Mouse (Mus musculus): Measurements from ENCODE around the gene Pax7. TPM values are rescaled to one million over a fixed set of nuclear protein-coding genes. Genes with fewer than 3 reads are reported as not detected.

Pax7 gene
- polyA plus RNA-seq, 1 experiment from 2014 or later = 0.03 TPM

- H3K4me3 ChIP-seq (replicated peaks) = no peak overlapping the region
- H3K36me3 ChIP-seq (replicated peaks) = no peaks in the 10 kb centered on the region
- no peak overlapping the region for H3K4me2 ChIP-seq
- no peak overlapping the region for H3K9ac ChIP-seq
- H3K4me1 ChIP-seq (replicated peaks) = no peaks in the 10 kb centered on the region
- H3K27me3 ChIP-seq = peaks cover 61% of the 10 kb centered on the region
- H3K9me3 ChIP-seq (replicated peaks) = no peaks in the 10 kb centered on the region
- no peak overlapping the region for H3K27ac ChIP-seq (replicated peaks)
- WGBS (ENCODE audit: insufficient replicate concordance) = 15% methylated on average over 9 of the region's 9 CpGs
- ATAC-seq (ENCODE audit: insufficient read depth) = no peak
Measured at GRCm38 (mm10) chr4:139771125-139771631, 62.1 kb downstream of the Pax7 start.

- no peak for ATAC-seq (ENCODE audit: insufficient read depth)
- Histone ChIP-seq H3K4me2 (no peak overlapping the region), H3K27me3 (peaks cover 59% of the 10 kb centered on the region), H3K4me1 (replicated peaks) (no peaks in the 10 kb centered on the region), H3K36me3 (replicated peaks) (no peaks in the 10 kb centered on the region), H3K9me3 (replicated peaks) (no peaks in the 10 kb centered on the region), H3K9ac (no peak overlapping the region), H3K4me3 (replicated peaks) (no peak overlapping the region), H3K27ac (replicated peaks) (no peak overlapping the region)
- WGBS (ENCODE audit: insufficient replicate concordance) = 35% methylated on average over 5 of the region's 5 CpGs
Measured at GRCm38 (mm10) chr4:139767823-139768222, 65.5 kb downstream of the Pax7 start.

- Histone ChIP-seq H3K4me3 (replicated peaks) (no peak overlapping the region), H3K36me3 (replicated peaks) (no peaks in the 10 kb centered on the region), H3K9ac (no peak overlapping the region), H3K4me1 (replicated peaks) (no peaks in the 10 kb centered on the region), H3K9me3 (replicated peaks) (no peaks in the 10 kb centered on the region), H3K27ac (replicated peaks) (no peak overlapping the region), H3K27me3 (peaks cover 59% of the 10 kb centered on the region), H3K4me2 (no peak overlapping the region)
- 9% methylated on average over 18 of the region's 18 CpGs for WGBS (ENCODE audit: insufficient replicate concordance)
- no peak for ATAC-seq (ENCODE audit: insufficient read depth)
Measured at GRCm38 (mm10) chr4:139767115-139767718, 66.1 kb downstream of the Pax7 start.

GRCm38 (mm10) chr4:139761911-139762310, 71.4 kb downstream of the Pax7 start:
- 14% methylated on average over 13 of the region's 13 CpGs for WGBS (ENCODE audit: insufficient replicate concordance)
- no peak overlapping the region for H3K4me2 ChIP-seq
- H3K27me3 ChIP-seq = peaks cover 41% of the 10 kb centered on the region
- ATAC-seq (ENCODE audit: insufficient read depth) = no peak
- no peak overlapping the region for H3K27ac ChIP-seq (replicated peaks)
- no peak overlapping the region for H3K4me3 ChIP-seq (replicated peaks)
- H3K9ac ChIP-seq = no peak overlapping the region
- no peaks in the 10 kb centered on the region for H3K4me1 ChIP-seq (replicated peaks)
- no peaks in the 10 kb centered on the region for H3K9me3 ChIP-seq (replicated peaks)
- H3K36me3 ChIP-seq (replicated peaks) = no peaks in the 10 kb centered on the region

GRCm38 (mm10) chr4:139760736-139761135, 72.6 kb downstream of the Pax7 start:
- H3K4me3 ChIP-seq (replicated peaks) = no peak overlapping the region
- ATAC-seq (ENCODE audit: insufficient read depth) = no peak
- WGBS (ENCODE audit: insufficient replicate concordance) = 49% methylated on average over 11 of the region's 11 CpGs
- H3K36me3 ChIP-seq (replicated peaks) = no peaks in the 10 kb centered on the region
- no peak overlapping the region for H3K9ac ChIP-seq
- H3K9me3 ChIP-seq (replicated peaks) = no peaks in the 10 kb centered on the region
- H3K4me2 ChIP-seq = no peak overlapping the region
- no peak overlapping the region for H3K27ac ChIP-seq (replicated peaks)
- no peaks in the 10 kb centered on the region for H3K4me1 ChIP-seq (replicated peaks)
- peaks cover 42% of the 10 kb centered on the region for H3K27me3 ChIP-seq

- Histone ChIP-seq H3K36me3 (replicated peaks) (no peaks in the 10 kb centered on the region), H3K9me3 (replicated peaks) (no peaks in the 10 kb centered on the region), H3K9ac (no peak overlapping the region), H3K4me1 (replicated peaks) (no peaks in the 10 kb centered on the region), H3K4me3 (replicated peaks) (no peak overlapping the region), H3K27ac (replicated peaks) (no peak overlapping the region), H3K27me3 (peaks cover 42% of the 10 kb centered on the region), H3K4me2 (no peak overlapping the region)
- no peak for ATAC-seq (ENCODE audit: insufficient read depth)
- 19% methylated on average over 17 of the region's 17 CpGs for WGBS (ENCODE audit: insufficient replicate concordance)
Measured at GRCm38 (mm10) chr4:139758512-139759340, 74.6 kb downstream of the Pax7 start.

GRCm38 (mm10) chr4:139756931-139757330, 76.4 kb downstream of the Pax7 start:
- no peak for ATAC-seq (ENCODE audit: insufficient read depth)
- H3K27me3 ChIP-seq = peaks cover 27% of the 10 kb centered on the region
- 16% methylated on average over 13 of the region's 13 CpGs for WGBS (ENCODE audit: insufficient replicate concordance)

GRCm38 (mm10) chr4:139754148-139754710, 79.1 kb downstream of the Pax7 start:
- Histone ChIP-seq H3K27ac (replicated peaks) (no peak overlapping the region), H3K36me3 (replicated peaks) (no peaks in the 10 kb centered on the region), H3K27me3 (peaks cover 19% of the 10 kb centered on the region), H3K9me3 (replicated peaks) (no peaks in the 10 kb centered on the region), H3K9ac (no peak overlapping the region), H3K4me1 (replicated peaks) (no peaks in the 10 kb centered on the region), H3K4me3 (replicated peaks) (no peak overlapping the region), H3K4me2 (no peak overlapping the region)
- WGBS (ENCODE audit: insufficient replicate concordance) = 3% methylated on average over 11 of the region's 11 CpGs
- ATAC-seq (ENCODE audit: insufficient read depth) = no peak

More at GRCm38 (mm10) chr4:139756931-139757330, 76.4 kb downstream of the Pax7 start:
- H3K9me3 ChIP-seq (replicated peaks) = no peaks in the 10 kb centered on the region
- H3K4me3 ChIP-seq (replicated peaks) = no peak overlapping the region
- no peak overlapping the region for H3K9ac ChIP-seq
- no peak overlapping the region for H3K4me2 ChIP-seq
- H3K36me3 ChIP-seq (replicated peaks) = no peaks in the 10 kb centered on the region
- H3K27ac ChIP-seq (replicated peaks) = no peak overlapping the region
- no peaks in the 10 kb centered on the region for H3K4me1 ChIP-seq (replicated peaks)

GRCm38 (mm10) chr4:139750926-139751325, 82.4 kb downstream of the Pax7 start:
- Histone ChIP-seq H3K4me2 (no peak overlapping the region), H3K9ac (no peak overlapping the region), H3K4me1 (replicated peaks) (no peaks in the 10 kb centered on the region), H3K27me3 (0 out of 2 replicates have a peak, but pooled peaks cover 1% of the 10 kb centered on the region), H3K9me3 (replicated peaks) (no peaks in the 10 kb centered on the region), H3K4me3 (replicated peaks) (no peak overlapping the region), H3K36me3 (replicated peaks) (no peaks in the 10 kb centered on the region), H3K27ac (replicated peaks) (no peak overlapping the region)
- ATAC-seq (ENCODE audit: insufficient read depth) = no peak
- 60% methylated on average over 5 of the region's 5 CpGs for WGBS (ENCODE audit: insufficient replicate concordance)

- ATAC-seq (ENCODE audit: insufficient read depth) = no peak
- 55% methylated on average over 12 of the region's 12 CpGs for WGBS (ENCODE audit: insufficient replicate concordance)
Measured at GRCm38 (mm10) chr4:139747190-139747936, 86.0 kb downstream of the Pax7 start.

GRCm38 (mm10) chr4:139746177-139746576, 87.2 kb downstream of the Pax7 start:
- no peak overlapping the region for H3K4me2 ChIP-seq
- ATAC-seq (ENCODE audit: insufficient read depth) = no peak
- WGBS (ENCODE audit: insufficient replicate concordance) = 55% methylated on average over 12 of the region's 12 CpGs

More at GRCm38 (mm10) chr4:139747190-139747936, 86.0 kb downstream of the Pax7 start:
- Histone ChIP-seq H3K4me1 (replicated peaks) (no peaks in the 10 kb centered on the region), H3K4me3 (replicated peaks) (no peak overlapping the region), H3K9me3 (replicated peaks) (no peaks in the 10 kb centered on the region), H3K4me2 (no peak overlapping the region), H3K27ac (replicated peaks) (no peak overlapping the region), H3K9ac (no peak overlapping the region), H3K36me3 (replicated peaks) (no peaks in the 10 kb centered on the region), H3K27me3 (no peaks in the 10 kb centered on the region)

More at GRCm38 (mm10) chr4:139746177-139746576, 87.2 kb downstream of the Pax7 start:
- H3K27me3 ChIP-seq = no peaks in the 10 kb centered on the region
- H3K4me1 ChIP-seq (replicated peaks) = no peaks in the 10 kb centered on the region
- no peak overlapping the region for H3K4me3 ChIP-seq (replicated peaks)
- H3K9me3 ChIP-seq (replicated peaks) = no peaks in the 10 kb centered on the region
- H3K9ac ChIP-seq = no peak overlapping the region
- no peak overlapping the region for H3K27ac ChIP-seq (replicated peaks)
- H3K36me3 ChIP-seq (replicated peaks) = no peaks in the 10 kb centered on the region
